Mouse (Mus musculus) small intestine, adult 2 months (tissue): ENCODE results near the gene Stx11. TPM values are rescaled to one million over a fixed set of nuclear protein-coding genes. Genes with fewer than 3 reads are reported as not detected.

Experiments
- H3K27ac ChIP-seq: fragments of 200-500 bp; 2 replicates; pipeline ENCODE4 v1.5.1; 2012; ENCODE audit warnings: low read depth, low read length, control low read depth, inconsistent platforms; ENCODE audit not compliant: insufficient read depth
- H3K27me3 ChIP-seq: fragments of 200-500 bp; 2 replicates; pipeline ENCODE4 v1.6.1; 2012; ENCODE audit warnings: mild to moderate bottlenecking, moderate library complexity, low read length, inconsistent platforms; ENCODE audit not compliant: control insufficient read depth, insufficient read depth
- H3K36me3 ChIP-seq: fragments of 200-500 bp; 2 replicates; pipeline ENCODE4 v1.6.1; 2012; ENCODE audit warnings: mild to moderate bottlenecking, low read length, control low read depth, inconsistent platforms; ENCODE audit not compliant: control insufficient read depth, insufficient read depth
- H3K4me1 ChIP-seq: fragments of 200-500 bp; 2 replicates; pipeline ENCODE4 v1.6.1; 2012; ENCODE audit warnings: low read length, inconsistent platforms, mixed read lengths; ENCODE audit not compliant: control insufficient read depth, insufficient read depth, insufficient read length
- H3K4me3 ChIP-seq: fragments of 200-500 bp; 2 replicates; pipeline ENCODE4 v1.5.1; 2012; ENCODE audit warnings: low read depth, mild to moderate bottlenecking, control low read depth, inconsistent platforms, low read length, moderate library complexity
- CTCF ChIP-seq: fragments of 200-500 bp; IDR thresholded peaks from 2 replicates; pipeline ENCODE4 v1.5.1; 2012; ENCODE audit warnings: low read depth, mild to moderate bottlenecking, control low read depth, inconsistent platforms, low read length, moderate library complexity, mixed read lengths; ENCODE audit not compliant: insufficient replicate concordance, insufficient read length; ENCODE audit errors: extremely low read depth
- POLR2A ChIP-seq: fragments of 200-500 bp; IDR thresholded peaks from 2 replicates; pipeline ENCODE4 v1.6.1; 2012; ENCODE audit warnings: low read depth, mild to moderate bottlenecking, control low read depth, inconsistent platforms, low read length, moderate library complexity
- WGBS: fragments of 180-500 bp; shearing (Covaris S2); methylation state at CpG from one replicate; pipeline ENCODE4 v1.1.7; 2018; 5-methylcytosine and 5-hydroxymethylcytosine counted together
- polyA plus RNA-seq: library from polyadenylated mRNA; depleted of rRNA; stranded (reverse); fragments of >200 nt; gene quantifications from 2 replicates; pipeline ENCODE4 v1.2.3, GENCODE M21; 2012

Stx11 gene
- polyA plus RNA-seq, 1 experiment = 3.3 TPM

DNA sequence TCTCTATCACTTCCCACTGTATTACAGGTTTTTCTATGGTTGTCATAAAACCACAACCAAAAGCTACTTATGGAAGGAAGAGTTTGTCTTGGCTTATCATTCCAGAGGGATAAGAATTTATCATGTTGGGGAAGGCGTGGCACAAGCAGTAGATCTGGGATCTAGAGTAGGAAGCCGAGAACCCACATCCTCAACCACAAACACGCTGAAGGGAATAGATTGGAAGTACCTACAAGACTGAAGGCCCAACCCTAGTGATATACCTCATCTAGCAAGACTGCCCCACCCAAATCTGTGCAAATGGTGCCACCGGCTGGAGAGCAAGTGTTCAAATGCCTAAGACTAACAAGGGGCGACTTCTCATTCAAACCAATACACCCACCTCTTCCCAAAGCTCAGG is 28.5 kb downstream of the Stx11 start:
- Histone ChIP-seq H3K4me1 (peaks cover 10% of the 10 kb centered on the region; the same call in 1 of the 2 replicates), H3K27me3 (no peaks in the 10 kb centered on the region), H3K27ac (no peak overlapping the region), H3K36me3 (no peaks in the 10 kb centered on the region), H3K4me3 (no peak overlapping the region)
- 61% methylated on average over 5 of the region's 5 CpGs for WGBS
- no peak for TF ChIP-seq POLR2A
- TF ChIP-seq CTCF = no peak

DNA sequence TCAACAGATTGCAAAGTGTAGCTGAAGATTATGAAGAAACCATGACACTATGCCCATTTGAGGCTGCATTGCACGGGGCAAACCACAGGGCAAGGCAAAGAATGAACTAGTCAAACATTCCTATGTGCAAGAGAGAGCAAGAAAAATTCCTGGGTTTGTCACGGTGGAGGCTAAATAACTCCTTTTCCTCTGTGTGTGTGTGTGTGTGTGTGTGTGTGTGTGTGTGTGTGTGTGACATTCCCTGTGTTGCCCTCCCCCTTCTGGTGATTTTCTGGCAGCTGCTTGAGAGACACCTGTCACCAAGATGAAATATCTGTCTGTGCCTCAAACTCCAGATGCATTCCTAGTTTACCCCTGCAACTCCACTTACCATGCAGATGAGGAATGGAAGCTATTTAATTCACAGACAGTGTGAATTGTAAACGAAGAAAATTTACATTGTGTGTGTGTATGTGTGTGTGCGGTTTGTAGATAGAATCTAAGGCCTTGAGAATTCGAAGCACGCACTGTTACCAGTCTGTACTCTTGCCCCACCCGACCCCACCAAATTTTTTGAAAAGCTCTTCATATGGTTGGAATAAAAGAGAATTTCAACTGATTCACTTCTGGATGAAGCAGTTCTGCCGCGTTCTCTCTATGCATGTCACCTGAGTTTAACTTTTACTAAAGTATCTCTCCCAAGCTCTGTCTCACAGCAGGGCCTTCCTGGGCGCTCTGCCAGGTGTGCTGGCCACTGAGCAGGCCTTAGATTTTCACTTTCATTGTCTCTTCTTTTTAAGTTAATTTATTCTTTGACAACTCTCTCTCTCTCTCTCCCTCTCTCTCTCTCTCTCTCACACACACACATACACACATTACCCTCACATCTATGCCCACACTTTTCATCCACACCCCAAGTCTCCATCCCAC is 32.4 kb downstream of the Stx11 start:
- 62% methylated on average over 10 of the region's 10 CpGs for WGBS
- Histone ChIP-seq H3K36me3 (no peaks in the 10 kb centered on the region), H3K27ac (no peak overlapping the region), H3K4me3 (no peak overlapping the region), H3K27me3 (no peaks in the 10 kb centered on the region), H3K4me1 (peaks cover 6% of the 10 kb centered on the region; the same call in 1 of the 2 replicates)
- TF ChIP-seq POLR2A (no peak), CTCF (no peak)

DNA sequence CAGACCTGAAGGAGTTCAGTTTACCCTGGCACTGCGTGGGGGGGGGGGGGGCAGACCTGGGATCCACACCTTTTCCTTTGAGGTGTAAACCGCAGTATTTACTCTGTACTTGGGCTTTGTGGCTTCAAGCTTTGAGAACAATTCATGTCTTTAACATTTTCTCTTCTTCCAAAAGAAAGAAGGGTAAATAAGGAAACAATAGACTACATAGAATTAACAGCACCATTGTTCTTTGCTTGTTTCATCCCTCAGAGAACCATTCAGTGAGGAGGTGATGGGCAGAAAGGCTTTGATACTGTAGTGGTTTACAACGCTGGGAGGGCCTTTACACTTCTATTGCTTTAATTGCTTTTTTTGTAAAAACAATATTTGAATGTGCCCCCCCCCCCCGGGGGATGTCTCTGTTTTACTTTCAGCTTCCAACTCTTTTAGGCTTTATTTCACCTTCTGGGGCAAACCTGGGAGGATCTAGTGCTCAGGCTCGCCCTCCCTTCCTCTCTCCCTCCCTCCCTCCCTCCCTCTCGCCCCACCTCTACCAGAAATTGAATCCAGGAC is 33.7 kb downstream of the Stx11 start:
- no peak overlapping the region for H3K27ac ChIP-seq
- no peak overlapping the region for H3K4me3 ChIP-seq
- peaks cover 4% of the 10 kb centered on the region; the same call in 1 of the 2 replicates for H3K4me1 ChIP-seq
- 55% methylated on average over 6 of the region's 6 CpGs for WGBS
- H3K27me3 ChIP-seq = no peaks in the 10 kb centered on the region
- H3K36me3 ChIP-seq = no peaks in the 10 kb centered on the region
- TF ChIP-seq POLR2A (no peak), CTCF (no peak)

DNA sequence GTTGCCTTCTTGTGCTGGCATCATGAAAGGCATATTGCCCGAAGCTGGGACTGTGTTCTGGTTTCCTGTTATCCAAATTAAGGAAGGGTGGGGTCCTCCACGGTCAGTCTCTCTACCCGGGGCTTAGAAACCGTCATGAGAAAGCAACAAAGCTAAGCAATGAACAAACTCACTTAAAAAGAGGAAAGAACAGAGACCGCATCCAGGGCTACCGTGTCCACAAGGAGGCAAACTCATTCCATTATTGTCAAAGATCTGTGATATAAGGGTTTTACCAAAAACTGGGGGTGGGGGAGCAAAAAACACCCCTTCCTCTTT is 34.3 kb downstream of the Stx11 start:
- TF ChIP-seq CTCF (no peak), POLR2A (no peak)
- H3K4me3 ChIP-seq = no peak overlapping the region
- no peaks in the 10 kb centered on the region for H3K4me1 ChIP-seq
- no peaks in the 10 kb centered on the region for H3K27me3 ChIP-seq
- H3K27ac ChIP-seq = no peak overlapping the region
- 63% methylated on average over 6 of the region's 6 CpGs for WGBS
- H3K36me3 ChIP-seq = no peaks in the 10 kb centered on the region

DNA sequence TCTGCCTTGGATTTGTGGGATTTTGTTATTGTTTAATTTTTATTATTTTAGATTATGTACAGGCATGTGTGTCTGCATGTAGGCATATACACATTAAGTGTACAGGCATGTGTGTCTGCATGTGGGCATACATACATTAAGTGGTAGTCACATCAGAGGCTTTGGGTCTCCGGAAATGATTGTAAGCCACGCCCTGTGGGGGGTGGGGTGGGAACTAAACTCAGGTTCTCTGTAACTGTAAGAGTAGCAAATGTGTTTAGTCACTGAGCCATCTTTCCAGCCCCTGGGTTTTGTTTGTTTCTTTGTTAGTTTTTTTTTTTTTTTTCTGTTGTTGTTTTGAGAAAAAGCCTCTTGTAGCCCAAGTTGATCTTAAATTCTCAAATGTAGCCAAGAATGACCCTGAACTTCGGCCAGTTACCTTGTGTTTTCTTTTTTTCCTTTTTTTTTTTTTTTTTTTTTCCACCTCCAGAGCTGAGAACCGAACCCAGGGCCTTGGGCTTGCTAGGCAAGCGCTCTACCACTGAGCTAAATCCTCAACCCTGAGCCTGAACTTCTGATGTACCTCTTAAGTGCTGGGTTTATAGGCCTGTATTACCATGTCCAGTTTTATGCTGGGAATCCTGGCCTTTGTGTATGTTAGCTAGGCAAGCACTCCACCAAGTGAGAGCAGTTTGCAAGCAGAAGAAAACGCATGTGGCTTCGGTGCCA is 34.8 kb downstream of the Stx11 start:
- no peaks in the 10 kb centered on the region for H3K36me3 ChIP-seq
- no peaks in the 10 kb centered on the region for H3K4me1 ChIP-seq
- no peak overlapping the region for H3K4me3 ChIP-seq
- 75% methylated on average over 7 of the region's 7 CpGs for WGBS
- no peak overlapping the region for H3K27ac ChIP-seq
- no peaks in the 10 kb centered on the region for H3K27me3 ChIP-seq
- no peak for TF ChIP-seq CTCF
- TF ChIP-seq POLR2A = no peak

DNA sequence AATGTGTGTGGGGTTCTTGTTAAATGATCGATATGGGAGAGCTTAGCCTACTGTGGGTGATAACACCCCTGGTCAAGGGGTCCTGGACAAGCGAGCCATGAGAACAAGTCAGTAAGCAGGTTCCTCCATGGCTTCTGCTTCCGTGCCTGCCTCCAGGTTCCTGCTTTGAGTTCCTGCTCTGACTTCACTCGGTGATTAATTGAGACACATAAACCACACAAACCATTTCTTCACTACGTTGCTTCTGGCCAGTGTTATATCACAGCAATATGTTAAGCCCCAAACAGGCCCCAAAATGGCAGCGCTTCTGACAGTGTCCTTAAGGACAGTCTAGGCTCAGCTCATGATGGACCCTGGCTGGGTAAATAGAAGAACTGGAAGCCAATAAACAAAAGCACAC is 35.9 kb downstream of the Stx11 start:
- TF ChIP-seq CTCF (no peak), POLR2A (no peak)
- H3K4me1 ChIP-seq = peaks cover 3% of the 10 kb centered on the region; the same call in 1 of the 2 replicates
- H3K27me3 ChIP-seq = no peaks in the 10 kb centered on the region
- 81% methylated on average over 6 of the region's 6 CpGs for WGBS
- H3K4me3 ChIP-seq = no peak overlapping the region
- H3K27ac ChIP-seq = no peak overlapping the region
- H3K36me3 ChIP-seq = no peaks in the 10 kb centered on the region
